Mouse (Mus musculus): ENCODE data around the gene Ethe1.

DNA sequence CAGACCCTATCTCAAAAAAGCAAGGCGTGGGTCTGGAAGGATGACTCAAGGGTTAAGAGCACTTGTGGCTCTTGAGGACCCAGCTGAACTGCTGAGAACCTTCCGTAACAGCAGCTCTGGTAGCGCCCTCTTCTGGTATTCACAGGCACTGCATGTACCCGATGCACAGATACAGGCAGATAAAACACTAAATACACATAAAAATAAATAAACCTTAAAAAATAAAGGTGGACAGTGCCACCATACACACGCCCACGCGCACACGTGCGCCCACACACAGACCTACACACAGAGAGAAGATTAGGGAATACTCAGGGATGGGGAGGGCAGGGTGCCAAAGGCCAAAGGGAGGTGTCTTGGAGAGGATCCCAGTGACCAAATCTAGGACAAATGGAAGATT lies 55.1 kb downstream of the Ethe1 start:
- no peak for TF ChIP-seq POLR2A (IDR thresholded peaks at IDR 0.05; ENCODE audit: control insufficient read depth in 1 of 2, insufficient read depth in 1 of 2, low read depth in 1 of 2, low read length in 2 of 2, poor library complexity in 1 of 2)
- TF ChIP-seq CTCF (IDR thresholded peaks at IDR 0.05 in 2 of 3, conservative IDR thresholded peaks at IDR 0.05 in 1 of 3; ENCODE audit: control insufficient read depth in 1 of 3, insufficient read depth in 1 of 3, low read depth in 2 of 3, low read length in 3 of 3, poor library complexity in 1 of 3, severe bottlenecking in 1 of 3) = peak; percentile 86 to 96 (median 89)
- TF ChIP-seq EP300 (IDR thresholded peaks at IDR 0.05; ENCODE audit: low read depth in 1 of 2, low read length in 2 of 2) = no peak
- TF ChIP-seq POLR2AphosphoS2 (IDR thresholded peaks at IDR 0.05; ENCODE audit: low read length) = no peak
- TF ChIP-seq TAL1 (IDR thresholded peaks at IDR 0.05; ENCODE audit: low read length) = no peak
- no peak for TF ChIP-seq SIN3A (IDR thresholded peaks at IDR 0.05; ENCODE audit: low read length)
- no peak for TF ChIP-seq GATA1 (IDR thresholded peaks at IDR 0.05; ENCODE audit: low read depth, low read length)
- TF ChIP-seq KAT2A (conservative IDR thresholded peaks at IDR 0.05; ENCODE audit: low read depth, low read length) = no peak

All from MEL (cell line).